In genomic region chr4:47112560-47112959, GRCm38 (mm10) we compare ENCODE assay signal across 17 mouse cellular contexts. TPM values are rescaled to one million over a fixed set of nuclear protein-coding genes. Genes with fewer than 3 reads are reported as not detected.
DNase-seq lines count a peak whose midpoint lies in the region; ATAC-seq and TF ChIP-seq lines count a peak whose summit lies in the region.
"Had no signal": no experiment of that assay in that cellular context is flagged by ENCODE, and none has a peak within 500 bp of the region (broad histone marks: within the 10 kb centered on the region; RNA-seq: fewer than 3 reads in every experiment).

No protein-coding gene starts in this region.

- no peaks in the 10 kb centered on the region for H3K4me1 ChIP-seq in forebrain, embryonic 13.5 days
- H3K4me1 ChIP-seq in forebrain, embryonic 11.5 days (replicated peaks; ENCODE audit: control insufficient read depth, insufficient read depth, low read length), result no peaks in the 10 kb centered on the region
- H3K4me1 ChIP-seq in heart, embryonic 16.5 days (ENCODE audit: control insufficient read depth, insufficient read depth, low read length), result peaks cover 4% of the 10 kb centered on the region
- H3K4me1 ChIP-seq in midbrain, embryonic 14.5 days (ENCODE audit: control insufficient read depth, insufficient read depth, low read length), result no peaks in the 10 kb centered on the region
- H3K4me1 ChIP-seq in midbrain, embryonic 11.5 days (ENCODE audit: control insufficient read depth, insufficient read depth, low read length), result no peaks in the 10 kb centered on the region
- no peaks in the 10 kb centered on the region for H3K4me1 ChIP-seq in forebrain, postnatal 0 days (ENCODE audit: insufficient read depth)

- WGBS in forebrain, embryonic 13.5 days, result 76% methylated on average over 9 of the region's 9 CpGs
- 78% methylated on average over 9 of the region's 9 CpGs for WGBS in forebrain, embryonic 11.5 days
- 38% methylated on average over 9 of the region's 9 CpGs for WGBS in heart, embryonic 16.5 days
- 60% methylated on average over 9 of the region's 9 CpGs for WGBS in midbrain, embryonic 14.5 days
- 79% methylated on average over 9 of the region's 9 CpGs for WGBS in midbrain, embryonic 11.5 days
- WGBS in forebrain, postnatal 0 days, result 53% methylated on average over 9 of the region's 9 CpGs

- H3K9ac ChIP-seq in forebrain, embryonic 13.5 days, result no peak overlapping the region
- H3K9ac ChIP-seq in forebrain, embryonic 11.5 days (ENCODE audit: low read length), result no peak overlapping the region
- H3K9ac ChIP-seq in heart, embryonic 16.5 days (ENCODE audit: low read length), result 0 out of 2 replicates have a peak overlapping the region, but pooled peaks have one; percentile 2
- no peak overlapping the region for H3K9ac ChIP-seq in midbrain, embryonic 14.5 days (replicated peaks; ENCODE audit: low read length)
- H3K9ac ChIP-seq in midbrain, embryonic 11.5 days (ENCODE audit: low read length), result no peak overlapping the region
- no peak overlapping the region for H3K9ac ChIP-seq in forebrain, postnatal 0 days
- H3K9ac ChIP-seq: liver, embryonic 14.5 days had no signal

- H3K36me3 ChIP-seq in forebrain, embryonic 13.5 days (ENCODE audit: poor library complexity, severe bottlenecking), result no peaks in the 10 kb centered on the region
- H3K36me3 ChIP-seq in forebrain, embryonic 11.5 days (ENCODE audit: control insufficient read depth, insufficient read depth, low read length), result no peaks in the 10 kb centered on the region
- H3K36me3 ChIP-seq in heart, embryonic 16.5 days (ENCODE audit: control insufficient read depth, insufficient read depth), result no peaks in the 10 kb centered on the region
- H3K36me3 ChIP-seq in midbrain, embryonic 14.5 days (ENCODE audit: control insufficient read depth, insufficient read depth, low read length), result no peaks in the 10 kb centered on the region
- H3K36me3 ChIP-seq in midbrain, embryonic 11.5 days (ENCODE audit: control insufficient read depth, insufficient read depth, low read length), result no peaks in the 10 kb centered on the region
- H3K36me3 ChIP-seq in forebrain, postnatal 0 days (ENCODE audit: insufficient read depth), result no peaks in the 10 kb centered on the region

- no peaks in the 10 kb centered on the region for H3K27me3 ChIP-seq in forebrain, embryonic 13.5 days
- no peaks in the 10 kb centered on the region for H3K27me3 ChIP-seq in forebrain, embryonic 11.5 days (ENCODE audit: control insufficient read depth, insufficient read depth, low read length)
- no peaks in the 10 kb centered on the region for H3K27me3 ChIP-seq in heart, embryonic 16.5 days (ENCODE audit: control insufficient read depth, insufficient read depth, low read length)
- no peaks in the 10 kb centered on the region for H3K27me3 ChIP-seq in midbrain, embryonic 14.5 days (ENCODE audit: control insufficient read depth, insufficient read depth, low read length)
- no peaks in the 10 kb centered on the region for H3K27me3 ChIP-seq in midbrain, embryonic 11.5 days (ENCODE audit: control insufficient read depth, insufficient read depth, low read length)
- H3K27me3 ChIP-seq in forebrain, postnatal 0 days (ENCODE audit: insufficient read depth, low read length), result no peaks in the 10 kb centered on the region
- H3K27me3 ChIP-seq: Patski had no signal

- ATAC-seq in forebrain, embryonic 13.5 days, result peak; percentile 33; the same call in 1 of the 2 replicates
- ATAC-seq in forebrain, embryonic 11.5 days (replicated peaks; ENCODE audit: low FRiP score), result no peak
- ATAC-seq in heart, embryonic 16.5 days (replicated peaks; ENCODE audit: extremely low read depth, insufficient read depth, low FRiP score), result no peak
- no peak for ATAC-seq in midbrain, embryonic 14.5 days (ENCODE audit: low FRiP score, low TSS enrichment)
- no peak for ATAC-seq in midbrain, embryonic 11.5 days (ENCODE audit: low FRiP score)
- ATAC-seq in forebrain, postnatal 0 days, result peak; percentile 87
- ATAC-seq in megakaryocyte, adult 5-6 weeks (ENCODE audit: poor library complexity, severe bottlenecking), result no peak
- ATAC-seq: Patski had no signal

- H3K27ac ChIP-seq in forebrain, embryonic 13.5 days, result no peak overlapping the region
- H3K27ac ChIP-seq in forebrain, embryonic 11.5 days (ENCODE audit: low read depth, low read length), result no peak overlapping the region
- H3K27ac ChIP-seq in heart, embryonic 16.5 days (ENCODE audit: low read length), result no peak overlapping the region
- H3K27ac ChIP-seq in midbrain, embryonic 14.5 days (replicated peaks; ENCODE audit: low read depth, low read length), result peak overlapping the region; percentile 45; the same call in 1 of the 2 replicates
- H3K27ac ChIP-seq in midbrain, embryonic 11.5 days (ENCODE audit: low read depth, low read length), result no peak overlapping the region
- peak overlapping the region; percentile 72 for H3K27ac ChIP-seq in forebrain, postnatal 0 days (ENCODE audit: low read depth, low read length)
- H3K27ac ChIP-seq: liver, embryonic 14.5 days; stomach, postnatal 0 days had no signal

- H3K4me3 ChIP-seq in forebrain, embryonic 13.5 days, result no peak overlapping the region
- H3K4me3 ChIP-seq in forebrain, embryonic 11.5 days (ENCODE audit: low read depth, low read length), result no peak overlapping the region
- no peak overlapping the region for H3K4me3 ChIP-seq in heart, embryonic 16.5 days (ENCODE audit: low read length)
- H3K4me3 ChIP-seq in midbrain, embryonic 14.5 days (replicated peaks; ENCODE audit: low read depth, low read length), result no peak overlapping the region
- no peak overlapping the region for H3K4me3 ChIP-seq in midbrain, embryonic 11.5 days (ENCODE audit: low read depth, low read length)
- H3K4me3 ChIP-seq in forebrain, postnatal 0 days (ENCODE audit: low read depth, low read length), result no peak overlapping the region
- H3K4me3 ChIP-seq: erythroblast, embryonic 14.5 days had no signal

- H3K4me2 ChIP-seq in forebrain, embryonic 13.5 days, result no peak overlapping the region
- no peak overlapping the region for H3K4me2 ChIP-seq in forebrain, embryonic 11.5 days (ENCODE audit: low read depth, low read length, severe bottlenecking)
- H3K4me2 ChIP-seq in heart, embryonic 16.5 days (ENCODE audit: low read depth, low read length), result no peak overlapping the region
- no peak overlapping the region for H3K4me2 ChIP-seq in midbrain, embryonic 14.5 days (ENCODE audit: low read length)
- no peak overlapping the region for H3K4me2 ChIP-seq in midbrain, embryonic 11.5 days
- H3K4me2 ChIP-seq in forebrain, postnatal 0 days (ENCODE audit: low read depth), result no peak overlapping the region

- no peaks in the 10 kb centered on the region for H3K9me3 ChIP-seq in forebrain, embryonic 13.5 days (replicated peaks)
- no peaks in the 10 kb centered on the region for H3K9me3 ChIP-seq in forebrain, embryonic 11.5 days (ENCODE audit: control insufficient read depth, low read length)
- H3K9me3 ChIP-seq in heart, embryonic 16.5 days (replicated peaks; ENCODE audit: control insufficient read depth, low read length), result no peaks in the 10 kb centered on the region
- H3K9me3 ChIP-seq in midbrain, embryonic 14.5 days (ENCODE audit: control insufficient read depth, low read length), result no peaks in the 10 kb centered on the region
- H3K9me3 ChIP-seq in midbrain, embryonic 11.5 days (ENCODE audit: control insufficient read depth, low read length), result no peaks in the 10 kb centered on the region
- no peaks in the 10 kb centered on the region for H3K9me3 ChIP-seq in forebrain, postnatal 0 days (ENCODE audit: low read length)

- DNase-seq in forebrain, embryonic 11.5 days (ENCODE audit: low spot score), result no peak
- no peak for DNase-seq in heart, postnatal 4 days
- peak; percentile 30 for DNase-seq in midbrain, embryonic 14.5 days
- DNase-seq in midbrain, embryonic 11.5 days (ENCODE audit: low spot score, missing footprints), result no peak
- peak; percentile 63 for DNase-seq in forebrain, postnatal 0 days
- DNase-seq: cerebellum, adult 2 months; kidney, adult 2 months; lung, postnatal 10 days; thymus, postnatal 36 days had no signal

- TF ChIP-seq CTCF in forebrain, postnatal 0 days (IDR thresholded peaks at IDR 0.05; ENCODE audit: low read depth), result no peak

RNA-seq across cellular contexts. Expression of gene Galnt12, which starts 20.9 kb away (rescaled TPM):
- 1.2 and 1.7 TPM in 2 replicates for polyA plus RNA-seq in forebrain, embryonic 13.5 days (2015; fragmentation: Nextera tagmentation; extraction: Ambion mirVana)
- 12.1 and 12.4 TPM in 2 replicates for polyA plus RNA-seq in forebrain, embryonic 11.5 days (2014; fragmentation: Nextera tagmentation; extraction: Ambion mirVana)
- polyA plus RNA-seq in heart, embryonic 16.5 days (2015; fragmentation: Nextera tagmentation; extraction: Ambion mirVana), result 4.1 and 5.3 TPM in 2 replicates
- total RNA-seq in heart, postnatal 4 days (2021), result 1 to 10 TPM in 1 of 2 experiments, under 1 TPM in 1; 0.83 to 1.4 TPM
- polyA plus RNA-seq in midbrain, embryonic 14.5 days (2014; fragmentation: Nextera tagmentation; extraction: Ambion mirVana), result 1.8 and 3.1 TPM in 2 replicates
- 4.6 and 6.1 TPM in 2 replicates for polyA plus RNA-seq in midbrain, embryonic 11.5 days (2014; fragmentation: Nextera tagmentation; extraction: Ambion mirVana)
- 1.4 and 1.5 TPM in 2 replicates for total RNA-seq in forebrain, postnatal 0 days (2014; rRNA removed)
- 0.84 and 1.2 TPM in 2 replicates for polyA plus RNA-seq in forebrain, postnatal 0 days (2015; fragmentation: Nextera tagmentation; extraction: Ambion mirVana)
- 0.84 and 1.5 TPM in 2 replicates for total RNA-seq in megakaryocyte, adult 5-6 weeks (2015)
- total RNA-seq in megakaryocyte, adult 5-6 weeks (2017), result 2.7 and 3.0 TPM in 2 replicates
- polyA plus RNA-seq: erythroblast, embryonic 14.5 days had no signal

RNA-seq across cellular contexts. Expression of gene Anks6, which starts 55.3 kb away (rescaled TPM):
- polyA plus RNA-seq in forebrain, embryonic 13.5 days (2015; fragmentation: Nextera tagmentation; extraction: Ambion mirVana), result 2.6 and 2.7 TPM in 2 replicates
- 4.3 and 4.4 TPM in 2 replicates for polyA plus RNA-seq in forebrain, embryonic 11.5 days (2014; fragmentation: Nextera tagmentation; extraction: Ambion mirVana)
- 1.6 TPM in 2 replicates for polyA plus RNA-seq in heart, embryonic 16.5 days (2015; fragmentation: Nextera tagmentation; extraction: Ambion mirVana)
- 1 to 10 TPM; 5.1 to 5.5 TPM for total RNA-seq in heart, postnatal 4 days (2021)
- 5.3 and 6.0 TPM in 2 replicates for polyA plus RNA-seq in midbrain, embryonic 14.5 days (2014; fragmentation: Nextera tagmentation; extraction: Ambion mirVana)
- polyA plus RNA-seq in midbrain, embryonic 11.5 days (2014; fragmentation: Nextera tagmentation; extraction: Ambion mirVana), result 2.0 and 3.2 TPM in 2 replicates
- 9.0 and 11.0 TPM in 2 replicates for total RNA-seq in forebrain, postnatal 0 days (2014; rRNA removed)
- 2.1 TPM in 2 replicates for polyA plus RNA-seq in forebrain, postnatal 0 days (2015; fragmentation: Nextera tagmentation; extraction: Ambion mirVana)
- total RNA-seq in megakaryocyte, adult 5-6 weeks (2015), result 0.16 and 0.41 TPM in 2 replicates
- total RNA-seq in megakaryocyte, adult 5-6 weeks (2017), result 0.28 and 0.44 TPM in 2 replicates
- total RNA-seq: granulocyte monocyte progenitor cell, adult 5-6 weeks had no signal
- polyA plus RNA-seq: erythroblast, embryonic 14.5 days had no signal

Comparison
In these comparisons a context has a peak if more than half of its experiments do, and no peak if none do; other contexts are left out.
1. ATAC-seq: peak in forebrain, embryonic 13.5 days (single experiment) and forebrain, postnatal 0 days (single experiment); none in forebrain, embryonic 11.5 days (single experiment), heart, embryonic 16.5 days (single experiment), midbrain, embryonic 14.5 days (single experiment), midbrain, embryonic 11.5 days (single experiment) and megakaryocyte, adult 5-6 weeks (single experiment).
2. H3K27ac ChIP-seq: peak in midbrain, embryonic 14.5 days (single experiment) and forebrain, postnatal 0 days (single experiment); none in forebrain, embryonic 13.5 days (single experiment), forebrain, embryonic 11.5 days (single experiment), heart, embryonic 16.5 days (single experiment) and midbrain, embryonic 11.5 days (single experiment).
3. DNase-seq: peak in midbrain, embryonic 14.5 days (single experiment) and forebrain, postnatal 0 days (single experiment); none in forebrain, embryonic 11.5 days (single experiment), heart, postnatal 4 days (single experiment) and midbrain, embryonic 11.5 days (single experiment).